Mouse (Mus musculus): ENCODE measurements around the gene Alg6. TPM values are rescaled to one million over a fixed set of nuclear protein-coding genes. Genes with fewer than 3 reads are reported as not detected.

The Alg6 gene
- polyA plus RNA-seq, 1 experiment: 2.6 TPM

DNA sequence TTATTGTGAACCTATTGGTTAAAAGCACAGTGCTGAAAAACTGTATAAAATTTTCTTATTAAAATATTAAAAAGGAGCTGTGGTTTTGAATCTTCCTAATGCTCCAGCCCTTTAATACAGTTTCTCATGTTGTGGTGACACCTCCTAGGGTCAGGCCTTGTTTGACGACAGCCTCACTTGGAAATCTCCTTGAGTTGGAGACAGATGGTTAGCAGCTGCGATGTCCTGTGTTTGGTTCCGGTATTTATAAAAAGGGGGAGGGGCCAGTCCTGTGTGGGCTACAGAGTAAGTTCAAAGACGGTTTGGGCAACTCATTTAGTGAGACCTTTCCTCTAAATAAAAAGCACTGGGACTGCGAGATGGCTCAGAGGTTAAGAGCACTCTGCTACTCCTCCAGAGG is 29.2 kb upstream of the Alg6 start:
- TF ChIP-seq POLR2A (IDR thresholded peaks at IDR 0.05; ENCODE audit: insufficient read length, low read depth) (no peak), TCF3 (IDR thresholded peaks at IDR 0.05; ENCODE audit: insufficient read length, low read depth) (no peak), MYOD1 (IDR thresholded peaks at IDR 0.05; ENCODE audit: control insufficient read depth in 1 of 3, insufficient read length in 2 of 3, low read depth in 2 of 3) (peak in 1 of 3 experiments; percentile 36), E2F4 (IDR thresholded peaks at IDR 0.05; ENCODE audit: insufficient read depth) (no peak), CEBPB (IDR thresholded peaks at IDR 0.05; ENCODE audit: insufficient read depth, poor library complexity, severe bottlenecking) (no peak), USF1 (IDR thresholded peaks at IDR 0.05; ENCODE audit: low read depth) (no peak), MYOG (IDR thresholded peaks at IDR 0.05; ENCODE audit: control insufficient read depth in 1 of 3, insufficient read depth in 1 of 3, insufficient read length in 2 of 3, low read depth in 2 of 3) (peak in 1 of 3 experiments; percentile 8), MAX (IDR thresholded peaks at IDR 0.05; ENCODE audit: low read depth) (no peak)
- Histone ChIP-seq H3K36me3 (ENCODE audit: control insufficient read depth, insufficient read depth) (no peaks in the 10 kb centered on the region), H3K4me3 (no peak overlapping the region), H3K79me2 (ENCODE audit: control insufficient read depth, insufficient read depth) (no peaks in the 10 kb centered on the region), H3K4me2 (ENCODE audit: low read depth) (no peak overlapping the region), H3K27me3 (ENCODE audit: control insufficient read depth, insufficient read depth, insufficient read length) (no peaks in the 10 kb centered on the region), H3ac (ENCODE audit: control insufficient read depth, insufficient read length) (no peak overlapping the region)

DNA sequence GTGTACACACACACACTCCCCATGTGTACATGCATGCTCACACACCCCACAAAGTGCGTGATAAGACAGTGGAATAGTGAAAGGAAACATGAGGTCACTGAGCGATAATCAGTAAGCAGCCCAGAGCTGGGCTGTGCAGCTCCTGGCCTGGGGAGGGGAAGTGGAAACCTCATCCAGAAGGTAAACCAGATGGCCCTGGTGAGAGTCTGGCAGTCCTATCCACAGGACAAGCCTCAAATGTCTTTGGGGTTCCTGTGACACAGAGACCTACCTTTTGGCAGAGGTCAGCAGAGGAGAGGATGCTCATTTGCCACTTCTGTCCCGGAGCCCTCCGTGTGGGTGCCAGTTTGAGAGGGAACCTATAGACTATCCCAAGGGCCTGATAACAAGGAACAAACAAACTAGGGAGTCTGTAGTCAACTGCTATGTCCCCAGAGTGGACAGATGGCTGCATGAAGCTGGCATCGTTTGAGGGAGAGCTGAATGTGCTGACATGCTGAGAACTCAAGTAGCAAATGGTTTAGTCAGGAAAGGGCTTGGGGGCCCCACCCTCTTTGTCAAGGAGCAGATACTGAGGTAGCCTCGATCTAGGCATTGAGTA is 2.8 kb upstream of the Alg6 start:
- Histone ChIP-seq H3K79me2 (ENCODE audit: control insufficient read depth, insufficient read depth) (no peaks in the 10 kb centered on the region), H3K36me3 (ENCODE audit: control insufficient read depth, insufficient read depth) (no peaks in the 10 kb centered on the region), H3K4me3 (no peak overlapping the region), H3ac (ENCODE audit: control insufficient read depth, insufficient read length) (no peak overlapping the region), H3K4me2 (ENCODE audit: low read depth) (no peak overlapping the region), H3K27me3 (ENCODE audit: control insufficient read depth, insufficient read depth, insufficient read length) (no peaks in the 10 kb centered on the region)
- no peak for TF ChIP-seq POLR2A (IDR thresholded peaks at IDR 0.05; ENCODE audit: insufficient read length, low read depth)
- TF ChIP-seq REST (IDR thresholded peaks at IDR 0.05; ENCODE audit: insufficient read depth, insufficient read length): no peak
- TF ChIP-seq MYOG (IDR thresholded peaks at IDR 0.05; ENCODE audit: control insufficient read depth in 1 of 3, insufficient read depth in 1 of 3, insufficient read length in 2 of 3, low read depth in 2 of 3): no peak
- TF ChIP-seq CEBPB (IDR thresholded peaks at IDR 0.05; ENCODE audit: insufficient read depth, poor library complexity, severe bottlenecking): no peak
- TF ChIP-seq TCF12 (IDR thresholded peaks at IDR 0.05; ENCODE audit: insufficient read depth, poor library complexity, severe bottlenecking): no peak
- TF ChIP-seq TCF3 (IDR thresholded peaks at IDR 0.05; ENCODE audit: insufficient read length, low read depth): no peak
- TF ChIP-seq SRF (IDR thresholded peaks at IDR 0.05; ENCODE audit: control insufficient read depth, insufficient read length, low read depth): no peak
- no peak for TF ChIP-seq POLR2AphosphoS2 (IDR thresholded peaks at IDR 0.05; ENCODE audit: insufficient read length, low read depth)
- TF ChIP-seq USF1 (IDR thresholded peaks at IDR 0.05; ENCODE audit: low read depth): no peak
- TF ChIP-seq E2F4 (IDR thresholded peaks at IDR 0.05; ENCODE audit: insufficient read depth): no peak
- TF ChIP-seq MYOD1 (IDR thresholded peaks at IDR 0.05; ENCODE audit: control insufficient read depth in 1 of 3, insufficient read length in 2 of 3, low read depth in 2 of 3): no peak
- no peak for TF ChIP-seq MAX (IDR thresholded peaks at IDR 0.05; ENCODE audit: low read depth)

DNA sequence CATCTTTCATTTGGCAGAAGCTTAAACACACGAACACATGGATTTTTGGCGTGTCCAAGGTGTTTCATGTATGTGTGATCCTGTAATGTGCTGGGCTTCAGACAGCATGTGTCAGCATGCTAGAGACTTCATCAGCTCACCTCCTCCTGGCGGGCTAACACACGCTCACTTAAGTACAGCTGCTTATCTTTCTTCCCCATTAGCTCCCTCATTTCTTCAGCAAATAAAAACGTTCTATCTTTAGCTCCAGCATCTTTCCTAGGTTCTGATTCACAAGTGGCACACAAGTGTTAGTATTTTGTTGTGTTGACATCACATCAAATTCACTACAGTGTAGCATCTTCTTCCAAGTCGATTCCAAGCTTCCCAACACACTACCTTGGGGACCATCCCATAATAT is 1.5 kb upstream of the Alg6 start:
- TF ChIP-seq SRF (IDR thresholded peaks at IDR 0.05; ENCODE audit: control insufficient read depth, insufficient read length, low read depth): no peak
- TF ChIP-seq MYOD1 (IDR thresholded peaks at IDR 0.05; ENCODE audit: control insufficient read depth in 1 of 3, insufficient read length in 2 of 3, low read depth in 2 of 3): no peak
- TF ChIP-seq MAX (IDR thresholded peaks at IDR 0.05; ENCODE audit: low read depth): no peak
- no peak for TF ChIP-seq REST (IDR thresholded peaks at IDR 0.05; ENCODE audit: insufficient read depth, insufficient read length)
- TF ChIP-seq TCF3 (IDR thresholded peaks at IDR 0.05; ENCODE audit: insufficient read length, low read depth): no peak
- no peak for TF ChIP-seq MYOG (IDR thresholded peaks at IDR 0.05; ENCODE audit: control insufficient read depth in 1 of 3, insufficient read depth in 1 of 3, insufficient read length in 2 of 3, low read depth in 2 of 3)
- no peak for TF ChIP-seq POLR2AphosphoS2 (IDR thresholded peaks at IDR 0.05; ENCODE audit: insufficient read length, low read depth)
- no peak for TF ChIP-seq E2F4 (IDR thresholded peaks at IDR 0.05; ENCODE audit: insufficient read depth)
- no peak for TF ChIP-seq TCF12 (IDR thresholded peaks at IDR 0.05; ENCODE audit: insufficient read depth, poor library complexity, severe bottlenecking)
- no peak for TF ChIP-seq USF1 (IDR thresholded peaks at IDR 0.05; ENCODE audit: low read depth)
- TF ChIP-seq CEBPB (IDR thresholded peaks at IDR 0.05; ENCODE audit: insufficient read depth, poor library complexity, severe bottlenecking): no peak
- TF ChIP-seq POLR2A (IDR thresholded peaks at IDR 0.05; ENCODE audit: insufficient read length, low read depth): no peak
- H3K79me2 ChIP-seq (ENCODE audit: control insufficient read depth, insufficient read depth): no peaks in the 10 kb centered on the region
- H3K27me3 ChIP-seq (ENCODE audit: control insufficient read depth, insufficient read depth, insufficient read length): no peaks in the 10 kb centered on the region
- no peak overlapping the region for H3K4me2 ChIP-seq (ENCODE audit: low read depth)
- no peak overlapping the region for H3ac ChIP-seq (ENCODE audit: control insufficient read depth, insufficient read length)
- H3K36me3 ChIP-seq (ENCODE audit: control insufficient read depth, insufficient read depth): no peaks in the 10 kb centered on the region
- no peak overlapping the region for H3K4me3 ChIP-seq

DNA sequence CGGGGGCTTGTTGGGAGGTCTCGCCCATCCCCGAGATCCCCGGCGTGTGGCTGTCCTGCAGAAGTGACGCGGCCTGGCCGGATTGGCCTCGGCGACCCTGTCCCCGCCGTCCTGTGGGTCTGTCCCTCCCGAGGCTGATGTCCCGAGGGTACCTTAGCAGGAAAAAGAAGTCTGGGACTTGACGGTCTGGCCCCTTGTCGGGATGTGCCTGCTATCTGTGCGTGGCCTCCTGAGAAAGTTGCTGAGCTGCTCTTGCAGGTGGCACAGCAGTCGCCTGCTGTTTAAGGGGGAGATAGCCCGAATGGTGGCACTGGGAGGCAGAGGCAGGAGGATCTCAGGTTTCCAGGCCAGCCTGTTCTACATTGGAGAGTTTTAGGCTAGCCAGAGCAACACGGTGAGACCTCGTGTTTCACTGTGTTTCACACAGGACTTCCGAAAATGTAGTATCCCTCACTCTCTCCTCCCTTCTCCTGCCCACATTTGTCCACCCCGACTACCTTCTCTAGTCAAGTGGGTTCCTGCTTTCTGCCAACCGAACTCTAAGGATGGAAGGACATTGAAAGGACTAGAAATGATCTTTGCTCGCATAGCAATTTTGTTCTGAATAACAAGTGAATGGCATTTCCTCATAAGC is 436 bp downstream of the Alg6 start:
- H3K4me2 ChIP-seq (ENCODE audit: low read depth): peak overlapping the region; percentile 70
- TF ChIP-seq CEBPB (IDR thresholded peaks at IDR 0.05; ENCODE audit: insufficient read depth, poor library complexity, severe bottlenecking) (no peak), POLR2A (IDR thresholded peaks at IDR 0.05; ENCODE audit: insufficient read length, low read depth) (no peak), SRF (IDR thresholded peaks at IDR 0.05; ENCODE audit: control insufficient read depth, insufficient read length, low read depth) (no peak), REST (IDR thresholded peaks at IDR 0.05; ENCODE audit: insufficient read depth, insufficient read length) (no peak), MAX (IDR thresholded peaks at IDR 0.05; ENCODE audit: low read depth) (no peak), MYOD1 (IDR thresholded peaks at IDR 0.05; ENCODE audit: control insufficient read depth in 1 of 3, insufficient read length in 2 of 3, low read depth in 2 of 3) (no peak), USF1 (IDR thresholded peaks at IDR 0.05; ENCODE audit: low read depth) (no peak), POLR2AphosphoS2 (IDR thresholded peaks at IDR 0.05; ENCODE audit: insufficient read length, low read depth) (no peak), TCF12 (IDR thresholded peaks at IDR 0.05; ENCODE audit: insufficient read depth, poor library complexity, severe bottlenecking) (no peak), E2F4 (IDR thresholded peaks at IDR 0.05; ENCODE audit: insufficient read depth) (no peak), MYOG (IDR thresholded peaks at IDR 0.05; ENCODE audit: control insufficient read depth in 1 of 3, insufficient read depth in 1 of 3, insufficient read length in 2 of 3, low read depth in 2 of 3) (no peak), TCF3 (IDR thresholded peaks at IDR 0.05; ENCODE audit: insufficient read length, low read depth) (no peak)
- H3K27me3 ChIP-seq (ENCODE audit: control insufficient read depth, insufficient read depth, insufficient read length): no peaks in the 10 kb centered on the region

More for the DNA sequence above, 436 bp downstream of the Alg6 start:
- Histone ChIP-seq H3K4me3 (peak overlapping the region; percentile 45), H3K79me2 (ENCODE audit: control insufficient read depth, insufficient read depth) (no peaks in the 10 kb centered on the region), H3ac (ENCODE audit: control insufficient read depth, insufficient read length) (peak overlapping the region; percentile 13), H3K36me3 (ENCODE audit: control insufficient read depth, insufficient read depth) (no peaks in the 10 kb centered on the region)
